Mouse (Mus musculus) spleen, adult 2 months (tissue): ENCODE measurements around the gene Smc6. TPM values are rescaled to one million over a fixed set of nuclear protein-coding genes. Genes with fewer than 3 reads are reported as not detected.
A peak's percentile ranks its signal among the peaks of the same experiment; 100 is the strongest.

Experiments
- DNase-seq, 2 experiments: peaks; one replicate each; pipeline versions ENCODE4 v3.0.0 to v3.0.0-alpha.2; 2012 to 2021; ENCODE audit warnings: low spot score in 2 of 2, low read depth in 1 of 2
- H3K27ac ChIP-seq: fragments of 200-500 bp; 2 replicates; pipeline ENCODE4 v1.5.1; 2012; ENCODE audit warnings: low read length, inconsistent platforms; ENCODE audit not compliant: insufficient read depth
- H3K27me3 ChIP-seq: fragments of 200-500 bp; 2 replicates; pipeline ENCODE4 v1.6.1; 2012; ENCODE audit warnings: mild to moderate bottlenecking, moderate library complexity, low read length, inconsistent platforms; ENCODE audit not compliant: control insufficient read depth, insufficient read depth
- H3K36me3 ChIP-seq: fragments of 200-500 bp; 2 replicates; pipeline ENCODE4 v1.6.1; 2012; ENCODE audit warnings: mild to moderate bottlenecking, low read length, inconsistent platforms; ENCODE audit not compliant: control insufficient read depth, insufficient read depth
- H3K4me1 ChIP-seq: fragments of 200-500 bp; 2 replicates; pipeline ENCODE4 v1.6.1; 2011; ENCODE audit warnings: inconsistent platforms; ENCODE audit not compliant: control insufficient read depth, insufficient read depth, insufficient read length
- H3K4me3 ChIP-seq: fragments of 200-500 bp; 2 replicates; pipeline ENCODE4 v1.5.1; 2011; ENCODE audit warnings: mild to moderate bottlenecking, inconsistent platforms; ENCODE audit not compliant: insufficient read depth, insufficient read length; ENCODE audit errors: extremely low read depth
- CTCF ChIP-seq: fragments of 200-500 bp; IDR thresholded peaks from 2 replicates; pipeline ENCODE4 v1.5.1; 2011; ENCODE audit warnings: mild to moderate bottlenecking, inconsistent platforms; ENCODE audit not compliant: insufficient read depth, insufficient read length, insufficient replicate concordance; ENCODE audit errors: extremely low read depth
- POLR2A ChIP-seq: fragments of 200-500 bp; IDR thresholded peaks from 2 replicates; pipeline ENCODE4 v1.6.1; 2011; ENCODE audit warnings: low read depth, low read length, inconsistent platforms
- WGBS: fragments of 180-500 bp; shearing (Covaris S2); methylation state at CpG from one replicate; pipeline ENCODE4 v1.1.7; 2018; 5-methylcytosine and 5-hydroxymethylcytosine counted together
- polyA plus RNA-seq: library from polyadenylated mRNA; depleted of rRNA; stranded (reverse); fragments of >200 nt; gene quantifications from 2 replicates; pipeline ENCODE4 v1.2.3, GENCODE M21; 2012

Gene Smc6
- polyA plus RNA-seq, 1 experiment: 9.5 TPM

GRCm38 (mm10) chr12:11264895-11265294 lies 791 bp upstream of the Smc6 start:
- no peaks in the 10 kb centered on the region for H3K36me3 ChIP-seq
- TF ChIP-seq CTCF (no peak), POLR2A (no peak)
- 4% methylated on average over 13 of the region's 13 CpGs for WGBS
- peaks cover 6% of the 10 kb centered on the region for H3K4me1 ChIP-seq
- H3K27ac ChIP-seq: no peak overlapping the region
- peak overlapping the region; percentile 96 for H3K4me3 ChIP-seq
- DNase-seq: no peak
- H3K27me3 ChIP-seq: no peaks in the 10 kb centered on the region

- Histone ChIP-seq H3K27ac (peak overlapping the region; percentile 97), H3K36me3 (0 out of 2 replicates have a peak, but pooled peaks cover 1% of the 10 kb centered on the region), H3K27me3 (no peaks in the 10 kb centered on the region), H3K4me3 (peak overlapping the region; percentile 96), H3K4me1 (peaks cover 6% of the 10 kb centered on the region)
- WGBS: under 1% methylated on average over 44 of the region's 51 CpGs
- no peak for DNase-seq
- TF ChIP-seq POLR2A (no peak), CTCF (no peak)
Measured at GRCm38 (mm10) chr12:11266282-11266985, 748 bp downstream of the Smc6 start.

- H3K36me3 ChIP-seq: peaks cover 3% of the 10 kb centered on the region
- 13% methylated on average over 4 of the region's 4 CpGs for WGBS
- peaks cover 6% of the 10 kb centered on the region for H3K4me1 ChIP-seq
- DNase-seq: no peak
- no peak overlapping the region for H3K27ac ChIP-seq
- TF ChIP-seq POLR2A (no peak), CTCF (no peak)
- H3K27me3 ChIP-seq: no peaks in the 10 kb centered on the region
- H3K4me3 ChIP-seq: peak overlapping the region; percentile 96
Measured at GRCm38 (mm10) chr12:11267030-11267429, 1.3 kb downstream of the Smc6 start.

- H3K27ac ChIP-seq: no peak overlapping the region
- H3K4me3 ChIP-seq: no peak overlapping the region
- no peak for DNase-seq
- TF ChIP-seq POLR2A (no peak), CTCF (no peak)
- H3K36me3 ChIP-seq: peaks cover 9% of the 10 kb centered on the region
- no peaks in the 10 kb centered on the region for H3K27me3 ChIP-seq
- peaks cover 9% of the 10 kb centered on the region for H3K4me1 ChIP-seq
- WGBS: 96% methylated on average over 4 of the region's 4 CpGs
Measured at GRCm38 (mm10) chr12:11272568-11272967, 6.9 kb downstream of the Smc6 start.

DNA sequence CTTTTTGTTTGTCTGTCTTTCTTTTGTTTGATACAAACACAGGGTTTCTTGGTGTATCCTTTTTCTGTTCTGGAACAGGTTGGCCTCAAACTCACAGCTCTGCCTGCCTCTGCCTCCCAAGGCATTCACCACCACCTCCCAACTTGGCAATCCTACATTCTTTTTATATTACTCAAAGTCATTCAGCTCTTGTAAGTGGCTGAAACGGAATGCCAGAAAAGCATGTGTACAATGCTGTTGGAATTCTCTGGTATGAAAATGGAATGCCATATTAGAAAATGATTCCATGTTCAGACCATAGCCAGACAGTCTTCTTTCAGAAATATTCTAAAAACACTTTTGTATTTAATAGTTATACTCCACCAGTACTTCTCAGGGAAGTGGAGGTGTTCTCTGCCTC lies 7.5 kb downstream of the Smc6 start:
- Histone ChIP-seq H3K4me1 (peaks cover 10% of the 10 kb centered on the region), H3K4me3 (no peak overlapping the region), H3K36me3 (peaks cover 9% of the 10 kb centered on the region), H3K27me3 (no peaks in the 10 kb centered on the region), H3K27ac (no peak overlapping the region)
- TF ChIP-seq POLR2A (no peak), CTCF (no peak)
- DNase-seq: no peak
- WGBS: 85% methylated on average over 1 of the region's 1 CpGs

- no peak overlapping the region for H3K4me3 ChIP-seq
- peaks cover 6% of the 10 kb centered on the region for H3K4me1 ChIP-seq
- H3K36me3 ChIP-seq: peaks cover 20% of the 10 kb centered on the region
- no peak for TF ChIP-seq POLR2A
- no peak for TF ChIP-seq CTCF
- DNase-seq: peak in 1 of 2 experiments; percentile 23
- H3K27ac ChIP-seq: peak overlapping the region; percentile 70
- 62% methylated on average over 2 of the region's 2 CpGs for WGBS
- no peaks in the 10 kb centered on the region for H3K27me3 ChIP-seq
Measured at GRCm38 (mm10) chr12:11276632-11277031, 10.9 kb downstream of the Smc6 start.

DNA sequence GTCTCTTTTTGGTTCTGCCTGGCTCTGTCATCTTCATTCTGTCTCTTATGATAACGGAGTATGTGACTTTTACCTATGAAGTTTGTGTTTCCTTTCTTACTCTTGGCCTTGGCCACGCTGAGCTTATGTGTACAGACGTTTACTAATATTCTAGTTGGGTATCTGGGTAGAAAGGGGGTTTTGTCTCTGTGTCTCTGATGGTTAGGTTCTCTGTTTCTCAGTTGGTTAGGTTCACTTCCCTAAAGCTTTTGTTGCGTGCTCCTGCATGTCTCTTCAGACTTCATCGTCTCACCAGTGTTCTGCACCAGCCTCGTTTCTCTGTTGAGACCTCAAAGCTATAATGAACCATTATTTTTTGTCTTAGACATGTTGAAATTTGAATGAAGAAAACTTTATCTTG lies 11.5 kb downstream of the Smc6 start:
- peak in 1 of 2 experiments; percentile 32 for DNase-seq
- Histone ChIP-seq H3K27me3 (no peaks in the 10 kb centered on the region), H3K27ac (peak overlapping the region; percentile 63; the same call in 1 of the 2 replicates), H3K4me1 (peaks cover 6% of the 10 kb centered on the region), H3K4me3 (no peak overlapping the region), H3K36me3 (peaks cover 19% of the 10 kb centered on the region)
- TF ChIP-seq POLR2A (no peak), CTCF (no peak)
- 47% methylated on average over 6 of the region's 6 CpGs for WGBS
